Mouse (Mus musculus) kidney, adult 2 months (tissue): ENCODE results near the gene Lipm.

Source experiments
- CTCF ChIP-seq: fragments of 200-500 bp; conservative IDR thresholded peaks from 2 replicates; pipeline ENCODE4 v1.5.1; 2011; ENCODE audit warnings: low read depth, mild to moderate bottlenecking, control low read depth, low read length, moderate library complexity, mixed read lengths; ENCODE audit not compliant: insufficient read depth, insufficient read length
- POLR2A ChIP-seq: fragments of 200-500 bp; IDR thresholded peaks from one replicate; pipeline ENCODE4 v1.6.1; 2011; ENCODE audit warnings: low read depth, low read length, control low read depth

GRCm38 (mm10) chr19:34101888-34102287 lies 1.2 kb downstream of the Lipm start:
- TF ChIP-seq POLR2A (no peak), CTCF (no peak)
